Mouse (Mus musculus) embryonic facial prominence, embryonic 15.5 days (tissue): ENCODE measurements around the gene Gstm5. TPM values are rescaled to one million over a fixed set of nuclear protein-coding genes. Genes with fewer than 3 reads are reported as not detected.
"Not testable (repeated sequence)": the region's sequence is repeated elsewhere in the genome, so short reads cannot be mapped to it uniquely, and the experiment has no call there.

ENCODE experiments used
- ATAC-seq: fragments of 200-750 bp; cut with Nextera tagmentation; 2 replicates; pipeline ENCODE4 v1.8.0; 2017; ENCODE audit warnings: low read depth, moderate TSS enrichment; ENCODE audit not compliant: insufficient number of reproducible peaks, low FRiP score, low TSS enrichment
- H3K27ac ChIP-seq: fragments of 300-500 bp; sonication (generic); replicated peaks from 2 replicates; pipeline ENCODE4 v1.5.1; 2015; ENCODE audit warnings: mild to moderate bottlenecking, inconsistent platforms
- H3K27me3 ChIP-seq: fragments of 300-500 bp; sonication (generic); 2 replicates; pipeline ENCODE4 v1.6.1; 2015; ENCODE audit warnings: inconsistent platforms
- H3K36me3 ChIP-seq: fragments of 300-500 bp; sonication (generic); 2 replicates; pipeline ENCODE4 v1.6.1; 2015; ENCODE audit warnings: mild to moderate bottlenecking, inconsistent platforms
- H3K4me1 ChIP-seq: fragments of 300-500 bp; sonication (generic); 2 replicates; pipeline ENCODE4 v1.6.1; 2015; ENCODE audit warnings: inconsistent platforms
- H3K4me2 ChIP-seq: fragments of 300-500 bp; sonication (generic); replicated peaks from 2 replicates; pipeline ENCODE4 v1.6.1; 2015; ENCODE audit warnings: mild to moderate bottlenecking, inconsistent platforms
- H3K4me3 ChIP-seq: fragments of 300-500 bp; sonication (generic); replicated peaks from 2 replicates; pipeline ENCODE4 v1.5.1; 2015; ENCODE audit warnings: mild to moderate bottlenecking, inconsistent platforms
- H3K9ac ChIP-seq: fragments of 300-500 bp; sonication (generic); 2 replicates; pipeline ENCODE4 v1.6.1; 2015; ENCODE audit warnings: inconsistent platforms
- H3K9me3 ChIP-seq: fragments of 300-500 bp; sonication (generic); replicated peaks from 2 replicates; pipeline ENCODE4 v1.6.1; 2016; ENCODE audit warnings: inconsistent platforms
- WGBS: fragments of 180-500 bp; shearing (Covaris S2); methylation state at CpG from one replicate; pipeline ENCODE4 v1.1.7; 2015; 5-methylcytosine and 5-hydroxymethylcytosine counted together
- polyA plus RNA-seq: library from polyadenylated mRNA; unstranded; fragments of >200 nt; fragmentation: Nextera tagmentation; extraction: Ambion mirVana; gene quantifications from 2 replicates; pipeline ENCODE4 v1.2.1, GENCODE M21; 2015

Gene Gstm5
- polyA plus RNA-seq, 1 experiment from 2014 or later: 231 TPM

DNA sequence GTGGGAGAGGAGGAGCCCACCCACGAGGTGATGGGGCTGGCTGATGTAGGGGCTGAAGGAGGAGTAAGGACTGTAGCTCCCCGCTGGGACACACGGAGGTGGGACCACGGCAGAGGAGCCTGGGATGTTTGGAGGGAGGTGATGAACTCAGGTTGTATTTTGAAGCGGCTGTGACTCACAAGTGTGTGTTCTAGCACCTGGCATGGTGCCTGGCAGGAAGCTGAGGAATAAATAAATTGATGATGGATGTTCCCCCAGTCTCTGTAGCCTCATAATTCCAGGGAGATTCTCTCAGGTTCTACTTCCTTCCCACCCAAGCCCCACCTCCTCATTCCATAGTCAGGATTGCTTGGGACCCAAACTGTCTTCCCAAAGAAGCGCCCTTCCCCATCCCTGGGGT is 20.4 kb upstream of the Gstm5 start:
- H3K9ac ChIP-seq: no peak overlapping the region
- no peaks in the 10 kb centered on the region for H3K4me1 ChIP-seq
- no peak overlapping the region for H3K4me3 ChIP-seq
- H3K36me3 ChIP-seq: no peaks in the 10 kb centered on the region
- no peaks in the 10 kb centered on the region for H3K27me3 ChIP-seq
- WGBS: 71% methylated on average over 6 of the region's 6 CpGs
- no peak overlapping the region for H3K4me2 ChIP-seq
- no peaks in the 10 kb centered on the region for H3K9me3 ChIP-seq
- no peak overlapping the region for H3K27ac ChIP-seq
- ATAC-seq: no peak

DNA sequence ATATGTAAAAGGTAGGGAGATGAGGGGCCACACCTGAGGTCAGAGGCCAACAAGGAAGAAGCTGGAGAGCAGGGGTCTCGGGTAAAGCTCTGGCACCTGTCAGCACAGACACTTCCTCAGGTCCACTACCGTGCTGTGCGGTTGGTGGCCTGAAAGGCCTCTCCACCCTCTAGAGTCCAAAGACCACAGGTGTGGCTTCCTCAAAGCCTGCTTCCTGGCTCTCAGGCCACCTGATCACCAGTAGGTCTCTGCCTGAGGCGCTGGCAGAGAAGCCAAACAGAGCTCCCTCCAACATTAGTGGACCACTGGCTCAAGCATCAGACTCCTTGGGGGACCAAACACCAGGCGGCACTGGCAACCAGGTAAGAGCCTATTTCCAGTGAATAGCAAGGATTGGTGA is 18.6 kb upstream of the Gstm5 start, which contains the start of gene Eps8l3:
TSS of gene Eps8l3 (plus strand) at position 225 of the 400 bp plus-strand sequence.
- no peaks in the 10 kb centered on the region for H3K36me3 ChIP-seq
- no peak within 1 kb of the TSS for H3K9ac ChIP-seq
- H3K4me1 ChIP-seq: no peaks in the 10 kb centered on the region
- H3K9me3 ChIP-seq: no peaks in the 10 kb centered on the region
- WGBS: 85% methylated on average over 5 of the region's 5 CpGs
- no peaks in the 10 kb centered on the region for H3K27me3 ChIP-seq
- ATAC-seq: no peak
- no peak within 1 kb of the TSS for H3K4me3 ChIP-seq
- no peak within 1 kb of the TSS for H3K4me2 ChIP-seq
- H3K27ac ChIP-seq: no peak within 1 kb of the TSS

DNA sequence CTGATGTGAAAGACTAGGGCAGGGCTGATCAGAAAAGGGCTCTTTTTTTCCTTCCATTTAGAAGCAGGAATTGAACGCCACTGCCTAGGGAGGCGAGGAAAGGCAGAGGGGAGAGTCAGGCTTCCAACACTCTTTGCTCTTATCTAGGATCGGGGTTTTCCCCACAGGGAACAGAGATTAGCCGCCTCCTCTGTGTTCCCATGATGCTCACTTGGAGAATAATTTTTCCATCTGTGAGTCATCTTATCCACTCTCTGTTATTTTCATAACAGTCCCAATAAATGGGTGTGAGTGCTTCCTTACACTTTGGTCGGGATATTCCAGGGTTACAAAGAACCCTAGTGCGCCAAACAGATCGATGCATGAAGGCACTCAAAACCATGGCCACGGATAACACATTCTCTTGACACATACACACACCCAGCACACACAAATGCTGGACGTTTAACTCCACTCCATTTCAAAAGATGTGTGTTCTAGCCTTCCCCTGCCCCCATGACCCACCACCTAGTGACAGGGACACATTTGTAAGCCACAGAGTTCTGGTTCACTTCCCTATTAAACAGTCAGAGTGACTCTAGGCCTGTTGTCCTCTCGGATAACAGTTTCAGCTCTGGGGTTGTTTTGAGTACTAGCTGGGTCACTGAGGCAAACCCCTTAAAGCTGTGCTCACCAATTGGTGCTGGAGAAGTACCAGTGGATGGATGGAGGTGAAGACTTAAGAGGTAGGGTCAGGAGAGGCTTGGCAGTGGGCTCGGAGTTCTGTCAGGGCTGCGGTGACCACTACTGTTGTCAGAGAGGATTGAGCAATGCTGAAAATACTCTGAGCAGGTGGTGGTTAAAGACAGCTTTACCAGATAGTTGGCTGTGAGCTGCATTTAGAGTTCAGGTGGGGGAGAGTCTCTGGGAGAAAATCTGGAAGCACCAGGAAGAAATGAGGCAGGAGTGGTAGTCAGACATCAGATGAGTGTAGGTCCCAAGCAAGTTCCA is 17.6 kb upstream of the Gstm5 start:
- Histone ChIP-seq H3K9ac (no peak overlapping the region), H3K27ac (no peak overlapping the region), H3K4me1 (no peaks in the 10 kb centered on the region), H3K9me3 (no peaks in the 10 kb centered on the region), H3K27me3 (no peaks in the 10 kb centered on the region), H3K36me3 (no peaks in the 10 kb centered on the region), H3K4me3 (no peak overlapping the region), H3K4me2 (no peak overlapping the region)
- ATAC-seq: no peak
- 79% methylated on average over 12 of the region's 12 CpGs for WGBS

GRCm38 (mm10) chr3:107887674-107888495 is 7.7 kb upstream of the Gstm5 start:
- Histone ChIP-seq H3K4me2 (no peak overlapping the region), H3K36me3 (no peaks in the 10 kb centered on the region), H3K9me3 (no peaks in the 10 kb centered on the region), H3K4me3 (no peak overlapping the region), H3K27ac (peak overlapping the region; percentile 44; the same call in 1 of the 2 replicates), H3K4me1 (no peaks in the 10 kb centered on the region), H3K9ac (no peak overlapping the region), H3K27me3 (no peaks in the 10 kb centered on the region)
- WGBS: 73% methylated on average over 9 of the region's 9 CpGs
- ATAC-seq: peak; percentile 84

- H3K27me3 ChIP-seq, H3K4me1 ChIP-seq, H3K4me2 ChIP-seq, H3K9me3 ChIP-seq, H3K4me3 ChIP-seq, H3K36me3 ChIP-seq, H3K9ac ChIP-seq, ATAC-seq, H3K27ac ChIP-seq: not testable (repeated sequence)
- 82% methylated on average over 2 of the region's 2 CpGs for WGBS
Measured at GRCm38 (mm10) chr3:107889236-107889635, 6.4 kb upstream of the Gstm5 start.

DNA sequence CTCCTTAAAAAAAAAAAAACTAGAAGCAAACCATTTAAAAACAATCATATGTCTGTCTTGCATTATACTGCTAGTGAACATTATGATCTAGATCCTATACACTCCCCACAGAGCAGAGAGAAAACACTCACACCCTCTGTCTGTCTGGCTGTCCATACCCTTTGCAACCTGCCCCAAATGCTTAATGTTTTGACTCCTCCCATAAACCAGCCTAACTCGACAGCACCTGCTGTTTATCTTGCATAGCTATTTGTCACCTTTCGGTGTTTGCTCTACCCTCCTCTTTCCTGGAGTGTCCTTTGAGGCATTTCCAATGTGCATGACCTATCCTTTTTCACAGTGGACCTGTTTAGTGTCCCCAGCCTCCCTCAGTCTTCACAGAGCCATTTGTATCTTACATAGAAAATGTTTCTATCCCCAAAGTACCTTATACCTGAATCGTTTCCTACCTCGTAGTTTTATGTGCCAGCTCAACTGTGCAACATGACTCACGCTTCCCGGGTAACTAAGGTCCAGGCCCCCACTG is 364 bp upstream of the Gstm5 start:
- H3K27me3 ChIP-seq: no peaks in the 10 kb centered on the region
- ATAC-seq: no peak

DNA sequence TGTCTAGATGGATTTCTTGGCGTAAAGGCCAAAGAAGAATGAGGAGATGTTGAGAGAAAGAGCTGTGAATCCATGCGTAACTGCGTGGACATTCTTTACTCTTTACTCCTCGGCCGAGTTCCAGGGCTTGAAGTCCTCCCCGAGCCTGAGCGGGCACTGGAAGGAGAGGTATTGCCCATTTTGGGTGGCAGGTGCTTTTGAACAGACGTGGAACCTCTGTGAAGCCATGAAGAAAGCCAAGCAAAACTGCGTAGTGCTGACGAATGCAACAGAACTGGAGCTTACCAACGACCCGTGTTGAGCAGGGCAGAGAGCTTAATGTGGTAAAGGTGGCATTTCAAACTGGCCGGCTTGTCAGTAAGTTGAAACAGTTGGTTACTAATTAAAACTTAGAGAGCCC is 3.1 kb downstream of the Gstm5 start:
- H3K4me1 ChIP-seq: peaks cover 9% of the 10 kb centered on the region
- H3K36me3 ChIP-seq: peaks cover 22% of the 10 kb centered on the region
- H3K27ac ChIP-seq: no peak overlapping the region
- no peaks in the 10 kb centered on the region for H3K27me3 ChIP-seq
- no peak overlapping the region for H3K9ac ChIP-seq
- no peak for ATAC-seq
- WGBS: 88% methylated on average over 13 of the region's 13 CpGs
- no peaks in the 10 kb centered on the region for H3K9me3 ChIP-seq
- no peak overlapping the region for H3K4me2 ChIP-seq
- no peak overlapping the region for H3K4me3 ChIP-seq

More for the DNA sequence above, 364 bp upstream of the Gstm5 start:
- peaks cover 27% of the 10 kb centered on the region for H3K36me3 ChIP-seq
- peak overlapping the region; percentile 79 for H3K4me2 ChIP-seq
- H3K4me1 ChIP-seq: peaks cover 9% of the 10 kb centered on the region
- 10% methylated on average over 6 of the region's 6 CpGs for WGBS
- no peaks in the 10 kb centered on the region for H3K9me3 ChIP-seq
- H3K27ac ChIP-seq: peak overlapping the region; percentile 77
- H3K4me3 ChIP-seq: peak overlapping the region; percentile 77
- H3K9ac ChIP-seq: peak overlapping the region; percentile 87; the same call in 1 of the 2 replicates

GRCm38 (mm10) chr3:107900955-107901673 is 5.5 kb downstream of the Gstm5 start:
- ATAC-seq: no peak

GRCm38 (mm10) chr3:107905942-107906341 is 10.3 kb downstream of the Gstm5 start:
- Histone ChIP-seq H3K4me2 (no peak overlapping the region), H3K27ac (no peak overlapping the region), H3K36me3 (no peaks in the 10 kb centered on the region), H3K4me1 (0 out of 2 replicates have a peak, but pooled peaks cover 8% of the 10 kb centered on the region), H3K4me3 (no peak overlapping the region), H3K27me3 (no peaks in the 10 kb centered on the region), H3K9me3 (no peaks in the 10 kb centered on the region), H3K9ac (no peak overlapping the region)
- 60% methylated on average over 6 of the region's 6 CpGs for WGBS
- ATAC-seq: no peak

More at GRCm38 (mm10) chr3:107900955-107901673, 5.5 kb downstream of the Gstm5 start:
- H3K4me3 ChIP-seq: no peak overlapping the region
- H3K9me3 ChIP-seq: no peaks in the 10 kb centered on the region
- no peaks in the 10 kb centered on the region for H3K27me3 ChIP-seq
- H3K36me3 ChIP-seq: peaks cover 22% of the 10 kb centered on the region
- H3K4me2 ChIP-seq: no peak overlapping the region
- peaks cover 13% of the 10 kb centered on the region for H3K4me1 ChIP-seq
- WGBS: 63% methylated on average over 11 of the region's 11 CpGs
- H3K9ac ChIP-seq: no peak overlapping the region
- no peak overlapping the region for H3K27ac ChIP-seq

GRCm38 (mm10) chr3:107916674-107917073 is 21.1 kb downstream of the Gstm5 start:
- Histone ChIP-seq H3K4me2 (no peak overlapping the region), H3K9ac (no peak overlapping the region), H3K27me3 (no peaks in the 10 kb centered on the region), H3K9me3 (no peaks in the 10 kb centered on the region), H3K27ac (no peak overlapping the region), H3K36me3 (no peaks in the 10 kb centered on the region), H3K4me3 (no peak overlapping the region), H3K4me1 (0 out of 2 replicates have a peak, but pooled peaks cover 2% of the 10 kb centered on the region)
- no peak for ATAC-seq
- WGBS: 83% methylated on average over 15 of the region's 15 CpGs
